Mouse (Mus musculus) embryonic facial prominence, embryonic 12.5 days (tissue): ENCODE results near the gene Lcn6. TPM values are rescaled to one million over a fixed set of nuclear protein-coding genes. Genes with fewer than 3 reads are reported as not detected.
"Not testable (repeated sequence)": the region's sequence is repeated elsewhere in the genome, so short reads cannot be mapped to it uniquely, and the experiment has no call there.

Source experiments
- ATAC-seq: fragments of 200-750 bp; cut with Nextera tagmentation; 2 replicates; pipeline ENCODE4 v1.8.0; 2017; ENCODE audit not compliant: insufficient number of reproducible peaks, insufficient read depth, low FRiP score, low TSS enrichment
- H3K27ac ChIP-seq: fragments of 300-500 bp; sonication (generic); 2 replicates; pipeline ENCODE4 v1.5.1; 2016; ENCODE audit warnings: mild to moderate bottlenecking
- H3K27me3 ChIP-seq: fragments of 300-500 bp; sonication (generic); 2 replicates; pipeline ENCODE4 v1.6.1; 2016; ENCODE audit warnings: mild to moderate bottlenecking, moderate library complexity
- H3K36me3 ChIP-seq: fragments of 300-500 bp; sonication (generic); 2 replicates; pipeline ENCODE4 v1.6.1; 2016; ENCODE audit warnings: mild to moderate bottlenecking
- H3K4me1 ChIP-seq: fragments of 300-500 bp; sonication (generic); 2 replicates; pipeline ENCODE4 v1.6.1; 2016
- H3K4me2 ChIP-seq: fragments of 300-500 bp; sonication (generic); replicated peaks from 2 replicates; pipeline ENCODE4 v1.6.1; 2016; ENCODE audit warnings: mild to moderate bottlenecking, moderate library complexity
- H3K4me3 ChIP-seq: fragments of 300-500 bp; sonication (generic); 2 replicates; pipeline ENCODE4 v1.5.1; 2016; ENCODE audit warnings: mild to moderate bottlenecking
- H3K9ac ChIP-seq: fragments of 300-500 bp; sonication (generic); 2 replicates; pipeline ENCODE4 v1.6.1; 2016; ENCODE audit warnings: mild to moderate bottlenecking, moderate library complexity
- H3K9me3 ChIP-seq: fragments of 300-500 bp; sonication (generic); 2 replicates; pipeline ENCODE4 v1.6.1; 2016; ENCODE audit warnings: mild to moderate bottlenecking, moderate library complexity
- WGBS: fragments of 180-500 bp; shearing (Covaris S2); methylation state at CpG from one replicate; pipeline ENCODE4 v1.1.7; 2016; 5-methylcytosine and 5-hydroxymethylcytosine counted together
- polyA plus RNA-seq: library from polyadenylated mRNA; unstranded; fragments of >200 nt; fragmentation: Nextera tagmentation; extraction: Ambion mirVana; gene quantifications from 2 replicates; pipeline ENCODE4 v1.2.1, GENCODE M21; 2016

Gene Lcn6
- polyA plus RNA-seq, 1 experiment from 2014 or later = not detected

- Histone ChIP-seq H3K9ac (no peak overlapping the region), H3K4me1 (no peaks in the 10 kb centered on the region)
Measured at GRCm38 (mm10) chr2:25661245-25661970, 15.2 kb upstream of the Lcn6 start.

GRCm38 (mm10) chr2:25663511-25663910 is 13.1 kb upstream of the Lcn6 start:
- H3K27me3 ChIP-seq = no peaks in the 10 kb centered on the region
- no peak overlapping the region for H3K27ac ChIP-seq
- no peak overlapping the region for H3K4me2 ChIP-seq
- H3K4me1 ChIP-seq = no peaks in the 10 kb centered on the region
- no peak overlapping the region for H3K4me3 ChIP-seq
- no peak for ATAC-seq
- no peak overlapping the region for H3K9ac ChIP-seq
- H3K36me3 ChIP-seq = no peaks in the 10 kb centered on the region
- no peaks in the 10 kb centered on the region for H3K9me3 ChIP-seq
- 72% methylated on average over 1 of the region's 1 CpGs for WGBS

More at GRCm38 (mm10) chr2:25661245-25661970, 15.2 kb upstream of the Lcn6 start:
- Histone ChIP-seq H3K27me3 (no peaks in the 10 kb centered on the region), H3K9me3 (no peaks in the 10 kb centered on the region), H3K4me3 (no peak overlapping the region), H3K4me2 (no peak overlapping the region), H3K27ac (no peak overlapping the region), H3K36me3 (no peaks in the 10 kb centered on the region)
- no peak for ATAC-seq
- 86% methylated on average over 6 of the region's 6 CpGs for whole genome bisulfite sequencing

- 62% methylated on average over 5 of the region's 5 CpGs for WGBS
- no peak overlapping the region for H3K9ac ChIP-seq
- H3K4me2 ChIP-seq = no peak overlapping the region
- H3K27me3 ChIP-seq = no peaks in the 10 kb centered on the region
- H3K4me1 ChIP-seq = no peaks in the 10 kb centered on the region
- H3K27ac ChIP-seq = no peak overlapping the region
- H3K4me3 ChIP-seq = no peak overlapping the region
- ATAC-seq = no peak
- H3K36me3 ChIP-seq = no peaks in the 10 kb centered on the region
- no peaks in the 10 kb centered on the region for H3K9me3 ChIP-seq
Measured at GRCm38 (mm10) chr2:25664125-25664524, 12.5 kb upstream of the Lcn6 start.

- no peaks in the 10 kb centered on the region for H3K27me3 ChIP-seq
- no peak for ATAC-seq
- H3K4me2 ChIP-seq = no peak overlapping the region
- no peak overlapping the region for H3K9ac ChIP-seq
- no peak overlapping the region for H3K27ac ChIP-seq
- H3K9me3 ChIP-seq = no peaks in the 10 kb centered on the region
- H3K4me3 ChIP-seq = no peak overlapping the region
- no peaks in the 10 kb centered on the region for H3K4me1 ChIP-seq
- WGBS = 70% methylated on average over 1 of the region's 1 CpGs
- no peaks in the 10 kb centered on the region for H3K36me3 ChIP-seq
Measured at GRCm38 (mm10) chr2:25666516-25666915, 10.1 kb upstream of the Lcn6 start.

GRCm38 (mm10) chr2:25679559-25679958 is 3.0 kb downstream of the Lcn6 start:
- Histone ChIP-seq H3K9ac (no peak overlapping the region), H3K36me3 (no peaks in the 10 kb centered on the region), H3K4me1 (no peaks in the 10 kb centered on the region), H3K27me3 (no peaks in the 10 kb centered on the region; the same call in 1 of the 2 replicates), H3K4me3 (no peak overlapping the region), H3K27ac (no peak overlapping the region), H3K9me3 (no peaks in the 10 kb centered on the region), H3K4me2 (no peak overlapping the region)
- 77% methylated on average over 6 of the region's 6 CpGs for WGBS
- no peak for ATAC-seq

- no peaks in the 10 kb centered on the region for H3K4me1 ChIP-seq
- no peak for ATAC-seq
- no peaks in the 10 kb centered on the region for H3K36me3 ChIP-seq
- H3K9ac ChIP-seq = no peak within 1 kb of the TSS
- H3K27me3 ChIP-seq = no peaks in the 10 kb centered on the region; the same call in 1 of the 2 replicates
- 70% methylated on average over 2 of the region's 2 CpGs for WGBS
- H3K9me3 ChIP-seq = no peaks in the 10 kb centered on the region
- H3K4me3 ChIP-seq = no peak within 1 kb of the TSS
- H3K4me2 ChIP-seq = no peak within 1 kb of the TSS
- H3K27ac ChIP-seq = no peak within 1 kb of the TSS
Measured at GRCm38 (mm10) chr2:25682426-25682825, 5.8 kb downstream of the Lcn6 start, which contains the start of gene Lcn10. TSS of gene Lcn10 (plus strand) at chr2:25682726.

- Histone ChIP-seq H3K9me3 (no peaks in the 10 kb centered on the region), H3K27me3 (no peaks in the 10 kb centered on the region; the same call in 1 of the 2 replicates), H3K4me2 (no peak overlapping the region), H3K4me1 (no peaks in the 10 kb centered on the region), H3K27ac (no peak overlapping the region), H3K36me3 (no peaks in the 10 kb centered on the region), H3K4me3 (no peak overlapping the region), H3K9ac (no peak overlapping the region)
- 43% methylated on average over 2 of the region's 4 CpGs for WGBS
- ATAC-seq = no peak
Measured at GRCm38 (mm10) chr2:25686941-25687340, 10.4 kb downstream of the Lcn6 start.

- Histone ChIP-seq H3K27me3 (no peaks in the 10 kb centered on the region), H3K9ac (no peak overlapping the region), H3K4me2 (no peak overlapping the region), H3K4me3 (no peak overlapping the region), H3K9me3 (no peaks in the 10 kb centered on the region), H3K27ac (no peak overlapping the region), H3K36me3 (no peaks in the 10 kb centered on the region), H3K4me1 (no peaks in the 10 kb centered on the region)
- no peak for ATAC-seq
Measured at GRCm38 (mm10) chr2:25694605-25695004, 18.0 kb downstream of the Lcn6 start.

- H3K4me2 ChIP-seq = no peak overlapping the region
- 64% methylated on average over 4 of the region's 4 CpGs for WGBS
Measured at GRCm38 (mm10) chr2:25696951-25697350, 20.4 kb downstream of the Lcn6 start.

GRCm38 (mm10) chr2:25698696-25699095 is 22.1 kb downstream of the Lcn6 start:
- no peaks in the 10 kb centered on the region for H3K4me1 ChIP-seq
- H3K36me3 ChIP-seq = no peaks in the 10 kb centered on the region
- ATAC-seq = no peak
- no peak overlapping the region for H3K4me3 ChIP-seq
- no peak overlapping the region for H3K4me2 ChIP-seq
- no peak overlapping the region for H3K27ac ChIP-seq
- no peaks in the 10 kb centered on the region for H3K27me3 ChIP-seq
- 81% methylated on average over 2 of the region's 2 CpGs for WGBS
- H3K9me3 ChIP-seq = no peaks in the 10 kb centered on the region
- H3K9ac ChIP-seq = no peak overlapping the region

More at GRCm38 (mm10) chr2:25696951-25697350, 20.4 kb downstream of the Lcn6 start:
- Histone ChIP-seq H3K27me3 (no peaks in the 10 kb centered on the region), H3K4me1 (no peaks in the 10 kb centered on the region), H3K36me3 (no peaks in the 10 kb centered on the region), H3K9ac (no peak overlapping the region), H3K27ac (no peak overlapping the region), H3K4me3 (no peak overlapping the region), H3K9me3 (no peaks in the 10 kb centered on the region)
- ATAC-seq = no peak

GRCm38 (mm10) chr2:25699743-25700142 is 23.2 kb downstream of the Lcn6 start, which contains the start of gene Obp2a:
TSS of gene Obp2a (plus strand) at chr2:25700043.
- H3K4me2 ChIP-seq, H3K9me3 ChIP-seq, H3K36me3 ChIP-seq, H3K27me3 ChIP-seq, H3K4me1 ChIP-seq, H3K9ac ChIP-seq, H3K4me3 ChIP-seq, H3K27ac ChIP-seq, ATAC-seq: not testable (repeated sequence)
- WGBS = 91% methylated on average over 3 of the region's 3 CpGs

GRCm38 (mm10) chr2:25701001-25701400 is 24.4 kb downstream of the Lcn6 start:
- H3K27ac ChIP-seq = no peak overlapping the region
- 79% methylated on average over 5 of the region's 5 CpGs for WGBS
- ATAC-seq = no peak

More at GRCm38 (mm10) chr2:25701001-25701400, 24.4 kb downstream of the Lcn6 start:
- H3K4me2 ChIP-seq = no peak overlapping the region
- no peak overlapping the region for H3K9ac ChIP-seq
- H3K4me1 ChIP-seq = no peaks in the 10 kb centered on the region
- H3K36me3 ChIP-seq = no peaks in the 10 kb centered on the region
- H3K9me3 ChIP-seq = no peaks in the 10 kb centered on the region
- no peak overlapping the region for H3K4me3 ChIP-seq
- H3K27me3 ChIP-seq = no peaks in the 10 kb centered on the region
